Mouse (Mus musculus): ENCODE measurements around the gene Trim39. TPM values are rescaled to one million over a fixed set of nuclear protein-coding genes. Genes with fewer than 3 reads are reported as not detected.
"Not testable (repeated sequence)": the region's sequence is repeated elsewhere in the genome, so short reads cannot be mapped to it uniquely, and the experiment has no call there.

Gene Trim39
- total RNA-seq, 2 experiments from 2014 or later, result 5.0 to 5.6 TPM

DNA sequence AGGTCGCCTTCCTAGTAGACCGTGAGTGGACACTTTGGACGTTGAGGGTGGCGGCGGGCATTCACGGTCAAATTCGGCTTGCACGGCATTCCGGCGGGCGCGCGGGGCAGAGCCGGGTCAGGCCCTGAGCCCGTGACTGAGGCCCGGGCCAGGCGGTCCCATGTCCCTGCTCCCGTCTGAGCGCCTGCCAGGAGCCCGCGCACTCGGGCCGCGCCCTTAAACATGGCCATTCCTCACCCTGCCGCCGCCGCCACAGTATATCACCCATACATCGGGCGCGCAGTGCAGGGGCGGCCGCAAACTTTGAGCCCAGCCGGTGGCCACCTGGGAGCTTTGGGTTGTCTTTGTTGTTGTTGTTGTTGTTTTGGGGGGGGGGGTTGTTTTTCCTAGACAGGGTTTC lies 23.2 kb downstream of the Trim39 start:
- DNase-seq, result no peak

DNA sequence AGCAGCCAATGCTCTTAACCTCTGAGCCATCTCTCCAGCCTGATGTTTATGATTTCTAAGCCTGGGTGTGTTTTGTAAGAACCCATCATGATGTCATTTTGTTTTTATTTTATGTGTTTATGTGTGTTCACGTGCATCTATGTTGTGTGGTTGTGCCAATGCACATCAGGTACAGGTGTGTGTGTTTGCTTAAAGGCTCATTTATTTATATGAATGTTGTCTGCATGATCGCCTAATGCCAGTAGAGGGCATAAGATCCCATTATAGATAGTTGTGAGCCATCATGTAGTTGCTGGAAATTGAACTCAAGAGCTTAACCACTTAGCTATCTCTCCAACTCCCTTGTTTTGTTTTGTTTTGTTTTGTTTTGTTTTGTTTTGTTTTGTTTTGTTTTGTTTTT lies 26.3 kb downstream of the Trim39 start:
- no peak for DNase-seq

DNA sequence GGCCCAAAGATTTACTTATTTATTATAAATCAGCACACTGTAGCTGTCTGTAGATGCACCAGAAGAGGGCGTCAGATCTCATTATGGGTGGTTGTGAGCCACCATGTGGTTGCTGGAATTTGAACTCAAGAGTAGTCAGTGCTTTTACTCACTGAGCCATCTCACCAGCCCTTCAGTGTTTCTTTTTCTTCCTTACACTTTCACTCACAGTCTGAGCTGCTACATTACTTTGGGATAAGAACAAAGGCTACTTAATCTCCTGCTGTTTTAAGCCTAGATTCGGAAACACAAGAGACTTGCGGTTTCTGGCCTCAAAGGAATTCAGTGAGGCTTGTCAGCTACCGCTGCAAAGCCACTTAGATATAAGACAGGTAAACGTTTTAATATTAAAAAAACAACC lies 28.0 kb downstream of the Trim39 start:
- DNase-seq, result no peak

DNA sequence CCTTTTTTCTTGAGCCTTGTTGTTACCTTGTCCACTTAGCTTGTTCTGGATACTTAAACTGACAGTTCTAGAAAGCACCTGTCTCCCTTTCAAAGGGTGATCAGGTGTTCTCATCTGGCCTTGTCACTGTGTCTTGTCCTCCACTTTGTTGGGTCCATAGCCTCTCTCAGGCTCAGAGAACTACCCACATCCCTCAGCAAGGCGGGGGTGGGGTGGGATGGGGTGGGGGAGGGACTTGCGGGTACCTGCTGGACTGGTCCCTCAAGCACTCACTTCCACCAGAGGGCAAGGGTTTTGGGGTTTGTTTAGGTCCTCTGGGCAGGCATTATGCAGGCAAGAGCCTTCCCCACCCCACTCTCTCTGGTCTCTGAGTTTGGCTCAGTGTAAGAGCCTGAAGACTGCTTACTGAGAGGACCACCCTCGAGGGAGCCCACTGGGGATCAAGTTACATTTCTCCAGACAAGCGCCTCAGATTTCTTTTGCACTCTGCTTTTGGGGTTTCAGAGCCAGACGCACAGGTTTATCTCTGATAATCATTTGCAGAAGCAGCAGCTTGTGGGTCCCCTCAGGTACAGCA lies 31.3 kb downstream of the Trim39 start:
- no peak for DNase-seq

DNA sequence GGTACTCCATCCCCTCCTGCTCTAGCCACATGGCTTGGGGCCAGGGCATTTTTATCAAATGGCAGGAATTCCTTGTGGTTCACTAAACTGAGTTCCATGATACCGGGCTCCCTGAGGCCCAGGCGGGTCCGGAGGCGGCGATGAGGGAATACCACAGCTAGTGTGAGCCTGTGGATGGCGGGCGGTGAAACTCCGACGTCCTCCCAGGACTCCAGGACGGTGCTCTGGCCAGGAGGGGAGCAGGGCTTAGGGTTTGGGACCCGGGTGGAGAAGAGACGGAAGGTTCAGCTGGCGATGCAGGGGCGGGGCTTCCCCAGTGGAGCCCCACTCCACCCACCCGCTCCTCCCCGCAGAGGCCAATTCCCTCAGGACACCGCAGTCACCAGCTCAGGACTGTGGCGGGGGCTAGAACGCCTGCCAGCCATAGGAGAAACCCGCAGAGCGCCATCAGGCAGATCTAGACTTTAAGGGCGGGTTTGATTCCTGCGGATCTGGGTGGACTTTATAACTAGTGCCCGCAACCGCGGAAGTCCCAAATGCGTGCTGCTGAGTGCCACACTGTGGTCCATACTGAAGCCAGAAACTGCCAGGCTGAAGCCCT lies 34.6 kb downstream of the Trim39 start:
- DNase-seq, result no peak

DNA sequence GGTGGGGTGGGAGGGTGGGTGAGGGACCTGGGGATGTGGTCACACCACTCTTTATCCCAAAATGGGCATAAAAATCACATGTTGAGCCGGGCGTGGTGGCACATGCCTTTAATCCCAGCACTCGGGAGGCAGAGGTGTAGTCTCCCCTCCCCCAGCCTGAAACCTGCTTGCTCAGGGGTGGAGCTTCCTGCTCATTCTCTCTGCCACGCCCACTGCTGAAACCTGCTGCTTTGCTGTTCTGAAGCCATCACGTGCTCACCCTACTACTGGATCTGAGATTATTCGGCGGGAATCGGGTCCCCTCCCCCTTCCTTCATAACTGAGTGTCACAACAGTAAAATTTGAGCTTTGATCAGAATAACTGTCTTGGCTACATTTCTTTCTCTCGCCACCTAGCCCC lies 36.7 kb downstream of the Trim39 start:
- not testable (repeated sequence) for DNase-seq

DNA sequence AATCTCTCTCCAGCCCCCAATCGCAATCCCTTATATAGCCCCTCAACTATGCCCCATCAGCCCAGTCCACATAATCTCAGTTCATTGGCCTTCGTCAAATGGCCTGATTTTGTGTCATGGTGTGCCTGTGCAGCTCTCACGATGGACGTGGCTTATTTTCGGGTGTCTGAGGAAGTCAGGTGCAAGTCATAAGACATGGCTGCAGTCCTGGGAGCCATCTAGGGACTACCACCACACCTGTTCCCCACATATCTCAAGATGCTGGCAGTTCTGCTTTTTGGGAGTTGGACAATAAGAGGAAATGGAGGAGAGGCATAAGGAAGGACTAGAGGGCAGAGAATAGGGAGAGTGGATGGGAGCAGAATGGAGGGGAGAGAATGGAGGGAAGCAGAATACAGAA lies 38.5 kb downstream of the Trim39 start:
- DNase-seq, result no peak

DNA sequence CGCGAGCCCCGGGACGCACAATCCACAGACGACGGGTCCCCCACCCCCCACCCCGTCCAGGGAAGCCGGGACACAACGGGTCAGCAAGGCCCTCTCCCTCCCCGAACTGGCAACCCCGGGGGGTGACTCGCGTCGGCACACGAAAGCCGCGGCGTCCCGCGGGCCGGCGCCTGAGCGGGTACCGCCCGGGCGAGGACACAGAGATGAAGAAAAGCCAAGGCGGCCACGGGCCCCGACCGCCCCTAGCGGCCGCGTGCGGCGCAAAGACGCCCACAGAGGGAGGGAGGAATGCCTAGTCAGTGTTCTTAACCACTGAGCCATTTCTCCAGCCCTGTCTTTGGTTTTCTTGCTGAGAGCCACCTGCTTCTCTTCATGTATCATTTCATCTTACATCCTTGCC lies 40.7 kb downstream of the Trim39 start:
- peak; percentile 41 for DNase-seq

DNA sequence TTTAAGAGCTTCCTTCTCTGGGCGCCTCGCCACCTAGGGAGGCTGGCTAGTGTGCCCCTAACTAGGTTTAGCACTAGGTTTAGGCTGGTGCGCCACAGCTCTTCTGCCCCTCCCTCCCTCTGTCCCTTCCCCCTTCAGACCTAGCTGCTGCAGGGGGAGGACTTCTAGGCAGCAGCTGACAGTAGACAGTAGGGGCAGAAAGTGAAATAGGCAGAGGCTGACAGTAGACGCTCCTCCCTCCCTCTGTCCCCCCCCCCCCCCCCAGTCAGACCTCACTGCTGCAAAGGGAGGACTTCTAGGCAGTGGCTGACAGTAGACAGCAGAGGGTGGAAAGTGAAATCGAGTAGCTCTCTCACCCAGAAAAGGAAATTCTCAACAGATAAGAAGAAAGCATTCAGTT lies 43.0 kb downstream of the Trim39 start:
- DNase-seq, result no peak

DNA sequence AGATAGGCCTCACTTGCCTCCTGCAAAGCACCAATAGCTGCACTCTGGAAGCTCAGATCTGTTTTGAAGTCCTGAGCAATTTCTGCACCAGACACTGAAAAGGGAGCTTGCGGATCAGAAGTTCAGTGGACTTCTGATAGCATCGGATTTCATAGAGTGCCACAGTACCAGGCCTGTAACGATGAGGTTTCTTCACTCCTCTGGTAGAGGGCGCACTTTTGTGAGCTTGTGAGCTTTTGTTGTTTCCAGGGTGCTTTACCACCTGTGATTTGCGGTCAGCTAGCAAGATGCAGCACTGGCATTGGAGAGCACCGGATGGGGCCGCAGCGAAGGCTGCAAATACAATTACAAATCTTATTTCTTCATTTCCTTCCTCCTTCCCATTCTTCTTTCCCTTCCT lies 45.1 kb downstream of the Trim39 start:
- no peak for DNase-seq

DNA sequence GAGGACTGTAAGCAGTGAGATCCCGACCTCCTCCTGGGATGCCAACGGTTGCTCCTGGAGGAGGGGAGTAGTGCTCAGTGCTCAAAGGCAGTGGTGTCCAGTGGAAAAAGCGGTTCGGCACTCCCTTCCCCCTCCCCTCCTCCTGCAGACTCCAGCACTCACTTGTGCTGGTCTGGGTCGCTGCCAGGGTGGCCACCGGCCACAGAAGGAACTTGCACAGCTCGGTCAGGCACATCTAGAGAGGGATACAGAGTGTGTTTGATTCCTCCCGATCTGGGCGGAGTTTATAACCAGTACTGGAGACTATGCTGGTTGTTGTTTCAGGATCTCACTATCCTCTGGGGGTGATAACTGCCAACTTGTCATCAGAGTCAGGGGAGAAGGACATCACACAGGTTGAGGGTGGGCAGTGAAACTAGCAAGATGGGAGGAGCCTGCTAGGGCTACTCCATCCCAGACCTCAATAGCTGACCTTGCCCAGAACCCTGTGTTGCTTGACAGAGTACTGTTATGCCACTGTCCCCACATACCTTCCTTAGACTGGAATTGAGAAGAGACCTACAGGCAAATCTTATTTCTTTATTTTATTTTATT lies 46.7 kb downstream of the Trim39 start:
- DNase-seq, result no peak

DNA sequence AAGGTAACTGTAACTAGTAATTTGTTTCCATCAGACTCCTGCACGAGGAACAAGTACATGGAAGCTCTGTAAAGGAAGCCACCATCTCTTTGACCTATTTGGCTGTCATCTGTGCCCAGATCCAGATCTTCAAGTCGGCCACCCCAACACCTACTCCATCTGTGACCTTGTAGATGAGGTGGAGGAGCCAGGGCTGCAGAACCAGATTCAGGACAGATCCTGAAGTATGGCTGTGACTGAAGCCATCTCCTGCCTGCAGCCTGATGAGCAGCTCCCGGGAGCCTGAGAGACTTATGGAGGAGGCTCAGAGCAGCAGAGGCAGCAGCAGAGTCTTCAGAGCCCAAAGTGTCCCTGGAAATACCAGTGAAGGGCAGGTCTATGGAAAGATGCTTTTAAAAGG lies 47.6 kb downstream of the Trim39 start:
- DNase-seq, result no peak

DNA sequence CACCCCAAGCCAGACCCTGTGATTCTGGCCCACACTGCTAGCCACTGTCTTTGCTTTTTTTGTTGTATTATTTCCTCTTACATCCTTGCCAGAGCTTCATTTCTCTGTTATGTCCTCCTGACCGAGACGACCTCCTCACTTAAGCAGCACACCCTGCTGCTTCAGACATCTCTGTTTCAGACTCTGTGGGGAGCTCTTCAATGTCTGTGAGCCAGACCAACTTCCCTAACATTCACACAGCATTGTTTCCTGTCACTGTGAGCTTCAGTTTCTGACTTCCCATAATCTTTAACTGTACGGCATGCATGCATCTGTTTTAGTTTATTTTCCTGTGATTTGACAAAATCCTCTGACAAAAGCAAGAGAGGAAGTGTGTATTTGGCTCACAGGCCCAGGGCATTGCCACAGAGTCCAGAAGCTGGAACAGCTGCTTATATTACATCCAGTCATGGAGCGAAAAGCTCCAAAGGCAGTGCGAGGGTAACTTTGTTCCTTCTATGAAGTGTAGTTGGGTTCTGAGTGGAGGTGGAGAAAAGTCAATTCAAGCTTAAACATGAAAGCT lies 53.4 kb downstream of the Trim39 start:
- no peak for DNase-seq

DNA sequence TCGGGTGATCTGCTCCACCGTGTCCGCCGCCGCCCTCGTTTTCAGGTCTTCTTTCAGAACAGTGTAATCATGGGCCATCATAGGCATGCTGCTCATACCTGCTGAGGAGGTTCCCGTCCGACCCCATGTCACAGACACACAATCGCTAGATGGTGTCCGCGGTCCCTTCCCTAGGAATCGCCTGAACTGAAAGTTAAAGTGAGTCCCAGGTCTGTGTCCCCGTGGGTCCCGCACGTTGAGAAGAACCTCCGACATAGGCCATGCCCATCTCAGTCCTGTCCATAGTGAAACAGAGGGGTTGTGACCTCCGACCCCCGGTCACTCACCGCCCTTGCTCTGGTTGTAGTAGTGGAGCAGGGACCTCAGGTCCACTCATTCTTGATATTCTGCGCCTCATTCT lies 56.5 kb downstream of the Trim39 start:
- DNase-seq, result no peak

Other genes starting within 250 kb of the Trim39 start
- gene H2-T23, start 239.4 kb downstream of the Trim39 start, total RNA-seq (2021), result 1 to 10 TPM; 6.2 to 8.7 TPM
- gene H2-T22, start 229.5 kb downstream of the Trim39 start, total RNA-seq (2021), result 1 to 10 TPM; 5.8 to 7.2 TPM
- not detected for gene Gm6034, start 229.3 kb downstream of the Trim39 start, total RNA-seq (2021)
- gene Gm11127, start 213.9 kb downstream of the Trim39 start, total RNA-seq (2021), result 1 to 10 TPM; 1.3 to 2.4 TPM
- not detected for gene Gm19684, start 150.6 kb downstream of the Trim39 start, total RNA-seq (2021)
- gene Gm7030, start 142.8 kb downstream of the Trim39 start, total RNA-seq (2021), result not detected
- gene Gm8909, start 103.7 kb downstream of the Trim39 start, total RNA-seq (2021), result not detected
- not detected for gene H2-T3, start 82.0 kb downstream of the Trim39 start, total RNA-seq (2021)
- 10 to 100 TPM; 30.3 to 35.9 TPM for gene Rpp21, start 14.2 kb downstream of the Trim39 start, total RNA-seq (2021)
- gene H2-M10.2, start 14.2 kb upstream of the Trim39 start, total RNA-seq (2021), result not detected
- gene H2-M10.1, start 53.9 kb upstream of the Trim39 start, total RNA-seq (2021), result not detected
- not detected for gene H2-M10.3, start 96.2 kb upstream of the Trim39 start, total RNA-seq (2021)
- not detected for gene H2-M10.4, start 190.1 kb upstream of the Trim39 start, total RNA-seq (2021)

Measured in gastrocnemius, postnatal 25 days (tissue).